28 mouse cellular contexts compared by ENCODE assay signal in the genomic region with DNA sequence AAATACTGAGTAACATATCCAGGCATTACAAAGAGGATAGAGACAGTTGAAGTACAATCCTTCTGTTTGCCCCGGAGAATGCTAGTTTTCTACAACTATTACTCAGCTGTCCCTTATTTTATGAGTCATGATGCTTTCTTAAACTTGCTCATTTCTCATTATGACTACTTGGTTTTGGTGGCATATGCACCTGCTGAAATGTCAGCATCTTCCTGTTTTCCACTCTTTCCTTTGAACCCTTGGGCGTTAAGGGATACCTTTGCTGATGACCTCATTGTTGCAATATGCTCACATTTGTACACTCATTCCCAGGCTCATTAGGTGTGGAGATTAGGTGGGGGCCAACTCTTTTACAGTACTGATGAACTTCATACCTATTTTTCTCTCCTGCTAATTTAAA. TPM values are rescaled to one million over a fixed set of nuclear protein-coding genes. Genes with fewer than 3 reads are reported as not detected.
A peak's percentile ranks its signal among the peaks of the same experiment; 100 is the strongest.
DNase-seq lines count a peak whose midpoint lies in the region; ATAC-seq and TF ChIP-seq lines count a peak whose summit lies in the region.
"Had no signal": no experiment of that assay in that cellular context is flagged by ENCODE, and none has a peak within 500 bp of the region (broad histone marks: within the 10 kb centered on the region; RNA-seq: fewer than 3 reads in every experiment).

No protein-coding gene starts in this region.

- no peaks in the 10 kb centered on the region for H3K27me3 ChIP-seq in liver, adult 2 months (ENCODE audit: control insufficient read depth, insufficient read depth, low read length)
- no peaks in the 10 kb centered on the region for H3K27me3 ChIP-seq in liver, embryonic 12.5 days (replicated peaks)
- no peaks in the 10 kb centered on the region for H3K27me3 ChIP-seq in midbrain, embryonic 11.5 days (ENCODE audit: control insufficient read depth, insufficient read depth, low read length)
- no peaks in the 10 kb centered on the region for H3K27me3 ChIP-seq in midbrain, embryonic 14.5 days (ENCODE audit: control insufficient read depth, insufficient read depth, low read length)
- H3K27me3 ChIP-seq in intestine, embryonic 15.5 days (replicated peaks): no peaks in the 10 kb centered on the region
- no peaks in the 10 kb centered on the region for H3K27me3 ChIP-seq in intestine, postnatal 0 days (replicated peaks; ENCODE audit: control insufficient read depth, insufficient read depth, low read length)
- H3K27me3 ChIP-seq in hindbrain, embryonic 13.5 days: no peaks in the 10 kb centered on the region
- H3K27me3 ChIP-seq: embryonic facial prominence, embryonic 12.5 days; forebrain, embryonic 12.5 days; forebrain, embryonic 15.5 days; Patski had no signal

- no peaks in the 10 kb centered on the region for H3K36me3 ChIP-seq in liver, adult 2 months (ENCODE audit: control insufficient read depth, insufficient read depth, low read length)
- H3K36me3 ChIP-seq in liver, embryonic 12.5 days: no peaks in the 10 kb centered on the region
- no peaks in the 10 kb centered on the region for H3K36me3 ChIP-seq in midbrain, embryonic 11.5 days (ENCODE audit: control insufficient read depth, insufficient read depth, low read length)
- no peaks in the 10 kb centered on the region for H3K36me3 ChIP-seq in midbrain, embryonic 14.5 days (ENCODE audit: control insufficient read depth, insufficient read depth, low read length)
- H3K36me3 ChIP-seq in intestine, embryonic 15.5 days: no peaks in the 10 kb centered on the region
- H3K36me3 ChIP-seq in intestine, postnatal 0 days (ENCODE audit: control insufficient read depth, insufficient read depth): no peaks in the 10 kb centered on the region
- no peaks in the 10 kb centered on the region for H3K36me3 ChIP-seq in hindbrain, embryonic 13.5 days
- H3K36me3 ChIP-seq: embryonic facial prominence, embryonic 10.5 days; embryonic facial prominence, embryonic 12.5 days; forebrain, embryonic 12.5 days; forebrain, embryonic 15.5 days; G1E had no signal

- WGBS in liver, adult 2 months: 22% methylated on average over 2 of the region's 2 CpGs
- 71% methylated on average over 2 of the region's 2 CpGs for WGBS in liver, embryonic 12.5 days (ENCODE audit: insufficient replicate concordance)
- WGBS in midbrain, embryonic 11.5 days: 91% methylated on average over 2 of the region's 2 CpGs
- 89% methylated on average over 2 of the region's 2 CpGs for WGBS in midbrain, embryonic 14.5 days
- 86% methylated on average over 2 of the region's 2 CpGs for WGBS in intestine, embryonic 15.5 days
- WGBS in intestine, postnatal 0 days: 69% methylated on average over 2 of the region's 2 CpGs
- WGBS in hindbrain, embryonic 13.5 days: 97% methylated on average over 2 of the region's 2 CpGs

- DNase-seq in liver, adult 2 months (ENCODE audit: extremely low read depth, low read depth, low spot score): peak; percentile 53
- DNase-seq in midbrain, embryonic 11.5 days (ENCODE audit: low spot score, missing footprints): peak; percentile 35
- no peak for DNase-seq in midbrain, embryonic 14.5 days
- DNase-seq in urinary bladder, postnatal 36 days (ENCODE audit: low spot score in 2 of 2): no peak
- DNase-seq: adrenal gland, adult 8-10 months; adrenal gland, postnatal 14 days; adrenal gland, postnatal 36 days; cerebellum, adult 11-12 months; cerebellum, adult 2 months; cerebellum, adult 9-10 months; cerebellum, postnatal 10 days; cerebellum, postnatal 25 days; forebrain, postnatal 0 days had no signal

- no peak overlapping the region for H3K9ac ChIP-seq in liver, adult 2 months (ENCODE audit: low read depth, low read length)
- no peak overlapping the region for H3K9ac ChIP-seq in liver, embryonic 12.5 days
- no peak overlapping the region for H3K9ac ChIP-seq in midbrain, embryonic 11.5 days (ENCODE audit: low read length)
- no peak overlapping the region for H3K9ac ChIP-seq in midbrain, embryonic 14.5 days (replicated peaks; ENCODE audit: low read length)
- H3K9ac ChIP-seq in intestine, embryonic 15.5 days: no peak overlapping the region
- no peak overlapping the region for H3K9ac ChIP-seq in intestine, postnatal 0 days (ENCODE audit: low read depth, low read length)
- H3K9ac ChIP-seq in hindbrain, embryonic 13.5 days: no peak overlapping the region
- H3K9ac ChIP-seq: embryonic facial prominence, embryonic 12.5 days; forebrain, embryonic 12.5 days; forebrain, embryonic 15.5 days; forebrain, postnatal 0 days had no signal

- no peaks in the 10 kb centered on the region for H3K9me3 ChIP-seq in liver, embryonic 12.5 days (replicated peaks)
- no peaks in the 10 kb centered on the region for H3K9me3 ChIP-seq in midbrain, embryonic 11.5 days (ENCODE audit: control insufficient read depth, low read length)
- no peaks in the 10 kb centered on the region for H3K9me3 ChIP-seq in midbrain, embryonic 14.5 days (ENCODE audit: control insufficient read depth, low read length)
- H3K9me3 ChIP-seq in intestine, embryonic 15.5 days: no peaks in the 10 kb centered on the region
- H3K9me3 ChIP-seq in intestine, postnatal 0 days (ENCODE audit: control insufficient read depth): no peaks in the 10 kb centered on the region
- no peaks in the 10 kb centered on the region for H3K9me3 ChIP-seq in hindbrain, embryonic 13.5 days
- H3K9me3 ChIP-seq: embryonic facial prominence, embryonic 10.5 days; embryonic facial prominence, embryonic 12.5 days; forebrain, embryonic 12.5 days; forebrain, embryonic 15.5 days; G1E had no signal

- peak overlapping the region; percentile 65 for H3K27ac ChIP-seq in liver, adult 2 months (replicated peaks; ENCODE audit: insufficient read depth, low read depth, low read length)
- H3K27ac ChIP-seq in liver, embryonic 12.5 days: no peak overlapping the region
- no peak overlapping the region for H3K27ac ChIP-seq in midbrain, embryonic 11.5 days (ENCODE audit: low read depth, low read length)
- no peak overlapping the region for H3K27ac ChIP-seq in midbrain, embryonic 14.5 days (replicated peaks; ENCODE audit: low read depth, low read length)
- no peak overlapping the region for H3K27ac ChIP-seq in intestine, embryonic 15.5 days
- H3K27ac ChIP-seq in intestine, postnatal 0 days (ENCODE audit: low read depth, low read length): no peak overlapping the region
- no peak overlapping the region for H3K27ac ChIP-seq in hindbrain, embryonic 13.5 days
- H3K27ac ChIP-seq: embryonic facial prominence, embryonic 10.5 days; embryonic facial prominence, embryonic 12.5 days; forebrain, embryonic 12.5 days; forebrain, embryonic 15.5 days had no signal

- no peak for ATAC-seq in liver, embryonic 12.5 days
- ATAC-seq in midbrain, embryonic 11.5 days (ENCODE audit: low FRiP score): no peak
- no peak for ATAC-seq in midbrain, embryonic 14.5 days (ENCODE audit: low FRiP score, low TSS enrichment)
- 0 out of 2 replicates have a peak, but pooled peaks have one; percentile 49 for ATAC-seq in intestine, embryonic 15.5 days
- ATAC-seq in intestine, postnatal 0 days: peak; percentile 72
- ATAC-seq in hindbrain, embryonic 13.5 days (ENCODE audit: low FRiP score): no peak
- ATAC-seq: activated CD4-positive, CD25-positive, alpha-beta regulatory T cell, adult 4 months; forebrain, embryonic 15.5 days; forebrain, postnatal 0 days; Patski had no signal

- H3K4me2 ChIP-seq in liver, embryonic 12.5 days: no peak overlapping the region
- no peak overlapping the region for H3K4me2 ChIP-seq in midbrain, embryonic 11.5 days
- no peak overlapping the region for H3K4me2 ChIP-seq in midbrain, embryonic 14.5 days (ENCODE audit: low read length)
- H3K4me2 ChIP-seq in intestine, embryonic 15.5 days (replicated peaks): no peak overlapping the region
- H3K4me2 ChIP-seq in intestine, postnatal 0 days (replicated peaks; ENCODE audit: low read depth): no peak overlapping the region
- no peak overlapping the region for H3K4me2 ChIP-seq in hindbrain, embryonic 13.5 days
- H3K4me2 ChIP-seq: embryonic facial prominence, embryonic 12.5 days; forebrain, embryonic 12.5 days; forebrain, embryonic 15.5 days had no signal

- no peak for TF ChIP-seq CTCF in liver, adult 2 months (IDR thresholded peaks at IDR 0.05; ENCODE audit: low read depth, low read length)
- no peak for TF ChIP-seq CTCF in intestine, postnatal 0 days (IDR thresholded peaks at IDR 0.05; ENCODE audit: low read depth)

- no peak for TF ChIP-seq POLR2A in liver, adult 2 months (IDR thresholded peaks at IDR 0.05; ENCODE audit: extremely low read depth, insufficient read depth, low read length)

- peaks cover 12% of the 10 kb centered on the region; the same call in 1 of the 2 replicates for H3K4me1 ChIP-seq in liver, adult 2 months (ENCODE audit: control insufficient read depth, insufficient read depth, low read length)
- no peaks in the 10 kb centered on the region for H3K4me1 ChIP-seq in liver, embryonic 12.5 days
- H3K4me1 ChIP-seq in midbrain, embryonic 11.5 days (ENCODE audit: control insufficient read depth, insufficient read depth, low read length): no peaks in the 10 kb centered on the region
- H3K4me1 ChIP-seq in midbrain, embryonic 14.5 days (ENCODE audit: control insufficient read depth, insufficient read depth, low read length): no peaks in the 10 kb centered on the region
- no peaks in the 10 kb centered on the region for H3K4me1 ChIP-seq in intestine, embryonic 15.5 days (replicated peaks)
- no peaks in the 10 kb centered on the region for H3K4me1 ChIP-seq in intestine, postnatal 0 days (replicated peaks; ENCODE audit: control insufficient read depth, insufficient read depth, low read length)
- H3K4me1 ChIP-seq in hindbrain, embryonic 13.5 days (replicated peaks): no peaks in the 10 kb centered on the region
- H3K4me1 ChIP-seq: embryonic facial prominence, embryonic 10.5 days; embryonic facial prominence, embryonic 12.5 days; forebrain, embryonic 12.5 days; forebrain, embryonic 15.5 days had no signal

- H3K4me3 ChIP-seq in liver, adult 2 months (ENCODE audit: insufficient read depth, low read depth, low read length): no peak overlapping the region
- no peak overlapping the region for H3K4me3 ChIP-seq in liver, embryonic 12.5 days
- no peak overlapping the region for H3K4me3 ChIP-seq in midbrain, embryonic 11.5 days (ENCODE audit: low read depth, low read length)
- no peak overlapping the region for H3K4me3 ChIP-seq in midbrain, embryonic 14.5 days (replicated peaks; ENCODE audit: low read depth, low read length)
- no peak overlapping the region for H3K4me3 ChIP-seq in intestine, embryonic 15.5 days (replicated peaks)
- H3K4me3 ChIP-seq in intestine, postnatal 0 days (ENCODE audit: low read depth, low read length): no peak overlapping the region
- H3K4me3 ChIP-seq in hindbrain, embryonic 13.5 days: no peak overlapping the region
- H3K4me3 ChIP-seq: embryonic facial prominence, embryonic 10.5 days; embryonic facial prominence, embryonic 12.5 days; forebrain, embryonic 12.5 days; forebrain, embryonic 15.5 days had no signal

- H3K79me2 ChIP-seq in liver, adult 2 months (ENCODE audit: control insufficient read depth, insufficient read depth, low read length): no peaks in the 10 kb centered on the region

RNA-seq across cellular contexts. Expression of gene Apcs, which starts 0.6 kb away (rescaled TPM):
- 187 and 336 TPM in 2 replicates for total RNA-seq in liver, adult 2 months (2014; rRNA removed)
- 54.4 and 116 TPM in 2 replicates for polyA plus RNA-seq in liver, adult 2 months (2012; rRNA removed)
- polyA plus RNA-seq in liver, embryonic 12.5 days (2016; fragmentation: Nextera tagmentation; extraction: Ambion mirVana): 8.1 and 9.0 TPM in 2 replicates
- not detected in 2 replicates for polyA plus RNA-seq in midbrain, embryonic 11.5 days (2014; fragmentation: Nextera tagmentation; extraction: Ambion mirVana)
- polyA plus RNA-seq in midbrain, embryonic 14.5 days (2014; fragmentation: Nextera tagmentation; extraction: Ambion mirVana): not detected in 2 replicates
- 3.6 and 4.9 TPM in 2 replicates for polyA plus RNA-seq in intestine, embryonic 15.5 days (2015; fragmentation: Nextera tagmentation; extraction: Ambion mirVana)
- polyA plus RNA-seq in intestine, postnatal 0 days (2015; fragmentation: Nextera tagmentation; extraction: Ambion mirVana): 14.0 and 14.8 TPM in 2 replicates
- polyA plus RNA-seq in hindbrain, embryonic 13.5 days (2015; fragmentation: Nextera tagmentation; extraction: Ambion mirVana): not detected in 2 replicates
- total RNA-seq: adrenal gland, adult 18-20 months; adrenal gland, adult 8-10 months; adrenal gland, postnatal 36 days; forebrain, postnatal 0 days; G1E had no signal
- polyA plus RNA-seq: activated CD4-positive, CD25-positive, alpha-beta regulatory T cell, adult 4 months; C2C12; cerebellum, adult 2 months; cortical plate, adult 2 months; embryonic facial prominence, embryonic 10.5 days; embryonic facial prominence, embryonic 12.5 days; embryonic facial prominence, embryonic 14.5 days; forebrain, embryonic 12.5 days; forebrain, embryonic 15.5 days; forebrain, postnatal 0 days; G1E; Patski had no signal

RNA-seq across cellular contexts. Expression of gene Olfr16, which starts 54.8 kb away (rescaled TPM):
- total RNA-seq in liver, adult 2 months (2014; rRNA removed): 0.07 and 0.09 TPM in 2 replicates
- polyA plus RNA-seq in liver, adult 2 months (2012; rRNA removed): 0.22 TPM in 1 of 2 replicates, not detected in the other
- not detected in 2 replicates for polyA plus RNA-seq in liver, embryonic 12.5 days (2016; fragmentation: Nextera tagmentation; extraction: Ambion mirVana)
- not detected in 2 replicates for polyA plus RNA-seq in midbrain, embryonic 11.5 days (2014; fragmentation: Nextera tagmentation; extraction: Ambion mirVana)
- polyA plus RNA-seq in midbrain, embryonic 14.5 days (2014; fragmentation: Nextera tagmentation; extraction: Ambion mirVana): not detected in 2 replicates
- not detected in 2 replicates for polyA plus RNA-seq in intestine, embryonic 15.5 days (2015; fragmentation: Nextera tagmentation; extraction: Ambion mirVana)
- not detected in 2 replicates for polyA plus RNA-seq in intestine, postnatal 0 days (2015; fragmentation: Nextera tagmentation; extraction: Ambion mirVana)
- not detected in 2 replicates for polyA plus RNA-seq in hindbrain, embryonic 13.5 days (2015; fragmentation: Nextera tagmentation; extraction: Ambion mirVana)
- total RNA-seq: adrenal gland, adult 18-20 months; adrenal gland, adult 8-10 months; adrenal gland, postnatal 14 days; adrenal gland, postnatal 36 days; forebrain, postnatal 0 days had no signal
- polyA plus RNA-seq: activated CD4-positive, CD25-positive, alpha-beta regulatory T cell, adult 4 months; C2C12; cerebellum, adult 2 months; cortical plate, adult 2 months; embryonic facial prominence, embryonic 10.5 days; embryonic facial prominence, embryonic 12.5 days; embryonic facial prominence, embryonic 14.5 days; forebrain, embryonic 12.5 days; forebrain, embryonic 15.5 days; forebrain, postnatal 0 days; G1E; Patski had no signal

Comparison
In these comparisons a context has a peak if more than half of its experiments do, and no peak if none do; other contexts are left out.
1. DNase-seq: peak in liver, adult 2 months (single experiment) and midbrain, embryonic 11.5 days (single experiment); none in midbrain, embryonic 14.5 days (single experiment) and urinary bladder, postnatal 36 days (0 of 2).
2. ATAC-seq: peak in intestine, embryonic 15.5 days (single experiment) and intestine, postnatal 0 days (single experiment); none in liver, embryonic 12.5 days (single experiment), midbrain, embryonic 11.5 days (single experiment), midbrain, embryonic 14.5 days (single experiment) and hindbrain, embryonic 13.5 days (single experiment).